Mouse (Mus musculus): Measurements from ENCODE around the gene Sox3.

GRCm38 (mm10) chrX:60890651-60891050, 2.6 kb downstream of the Sox3 start:
- TF ChIP-seq MAFK (IDR thresholded peaks at IDR 0.05; ENCODE audit: insufficient read depth, low read depth, low read length) (no peak), ZNF384 (IDR thresholded peaks at IDR 0.05; ENCODE audit: low read depth, low read length) (no peak), HCFC1 (IDR thresholded peaks at IDR 0.05; ENCODE audit: borderline replicate concordance, insufficient read depth, low read length) (no peak), ZC3H11A (IDR thresholded peaks at IDR 0.05; ENCODE audit: borderline replicate concordance, low read depth, low read length) (no peak)

Data from ES-E14 (cell line).